Mouse (Mus musculus): ENCODE measurements around the gene Wasl. TPM values are rescaled to one million over a fixed set of nuclear protein-coding genes. Genes with fewer than 3 reads are reported as not detected.

Gene Wasl
- polyA plus RNA-seq, 1 experiment from 2014 or later, result 52.1 TPM

DNA sequence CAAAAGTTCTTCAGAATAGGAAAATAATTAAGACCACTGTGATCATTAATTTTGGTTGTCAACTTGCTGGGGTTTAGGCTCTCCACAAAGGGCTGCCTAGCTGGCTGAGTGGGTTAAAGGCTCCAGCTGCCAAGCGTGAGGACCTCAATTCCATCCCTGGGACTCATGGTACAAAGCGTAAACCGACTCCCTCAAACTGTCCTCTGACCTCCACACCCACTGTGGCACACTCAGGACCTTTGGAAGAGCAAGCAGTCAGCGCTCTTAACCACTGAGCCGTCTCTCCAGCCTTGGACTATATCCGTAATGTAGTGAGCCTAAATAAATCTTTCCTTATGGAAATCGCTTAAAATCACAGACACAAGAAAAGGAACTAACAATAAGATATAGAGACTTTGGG lies 13.3 kb downstream of the Wasl start:
- Histone ChIP-seq H3K9ac (ENCODE audit: low read length) (no peak overlapping the region), H3K36me3 (ENCODE audit: control insufficient read depth, insufficient read depth, low read length) (no peaks in the 10 kb centered on the region), H3K27ac (replicated peaks; ENCODE audit: low read depth, low read length) (no peak overlapping the region), H3K4me3 (ENCODE audit: low read depth, low read length) (no peak overlapping the region), H3K4me2 (ENCODE audit: low read depth, severe bottlenecking) (no peak overlapping the region), H3K4me1 (ENCODE audit: control insufficient read depth, insufficient read depth, low read length) (no peaks in the 10 kb centered on the region), H3K27me3 (ENCODE audit: control insufficient read depth, insufficient read depth, low read length) (no peaks in the 10 kb centered on the region), H3K9me3 (ENCODE audit: control insufficient read depth, low read length) (no peaks in the 10 kb centered on the region)
- ATAC-seq (ENCODE audit: insufficient number of reproducible peaks, low FRiP score, low TSS enrichment, low read depth), result no peak
- 78% methylated on average over 7 of the region's 7 CpGs for WGBS
- no peak for DNase-seq (ENCODE audit: low spot score)

DNA sequence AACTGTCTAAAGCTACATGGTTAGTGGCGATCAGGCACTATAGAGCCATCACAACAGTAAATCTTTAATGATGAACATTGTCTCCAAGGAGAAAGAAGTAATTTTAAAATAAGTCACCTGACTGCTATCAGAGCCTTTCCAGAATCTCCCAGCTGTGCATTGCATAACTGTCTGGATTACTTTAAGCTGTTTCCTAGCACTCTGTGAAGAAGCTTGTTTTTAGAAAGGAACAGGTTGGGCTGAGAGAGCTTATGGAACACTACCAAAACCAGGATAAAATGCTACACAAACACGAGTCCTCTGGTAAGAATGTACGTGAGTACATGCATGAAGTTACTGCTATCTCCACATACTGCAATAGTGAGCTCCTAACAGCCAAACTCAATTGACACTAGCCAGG lies 14.1 kb downstream of the Wasl start:
- DNase-seq (ENCODE audit: low spot score) (no peak), ATAC-seq (ENCODE audit: insufficient number of reproducible peaks, low FRiP score, low TSS enrichment, low read depth) (no peak)
- Histone ChIP-seq H3K27me3 (ENCODE audit: control insufficient read depth, insufficient read depth, low read length) (no peaks in the 10 kb centered on the region), H3K4me1 (ENCODE audit: control insufficient read depth, insufficient read depth, low read length) (no peaks in the 10 kb centered on the region), H3K36me3 (ENCODE audit: control insufficient read depth, insufficient read depth, low read length) (no peaks in the 10 kb centered on the region), H3K9ac (ENCODE audit: low read length) (no peak overlapping the region), H3K4me2 (ENCODE audit: low read depth, severe bottlenecking) (no peak overlapping the region), H3K9me3 (ENCODE audit: control insufficient read depth, low read length) (no peaks in the 10 kb centered on the region), H3K27ac (replicated peaks; ENCODE audit: low read depth, low read length) (no peak overlapping the region), H3K4me3 (ENCODE audit: low read depth, low read length) (no peak overlapping the region)
- 92% methylated on average over 3 of the region's 3 CpGs for WGBS

- Histone ChIP-seq H3K4me1 (ENCODE audit: control insufficient read depth, insufficient read depth, low read length) (no peaks in the 10 kb centered on the region), H3K27ac (replicated peaks; ENCODE audit: low read depth, low read length) (no peak overlapping the region), H3K27me3 (ENCODE audit: control insufficient read depth, insufficient read depth, low read length) (no peaks in the 10 kb centered on the region), H3K4me2 (ENCODE audit: low read depth, severe bottlenecking) (no peak overlapping the region), H3K36me3 (ENCODE audit: control insufficient read depth, insufficient read depth, low read length) (no peaks in the 10 kb centered on the region; the same call in 1 of the 2 replicates), H3K9ac (ENCODE audit: low read length) (no peak overlapping the region), H3K9me3 (ENCODE audit: control insufficient read depth, low read length) (no peaks in the 10 kb centered on the region), H3K4me3 (ENCODE audit: low read depth, low read length) (no peak overlapping the region)
- no peak for ATAC-seq (ENCODE audit: insufficient number of reproducible peaks, low FRiP score, low TSS enrichment, low read depth)
- WGBS, result 93% methylated on average over 4 of the region's 4 CpGs
- DNase-seq (ENCODE audit: low spot score), result no peak
Observed at GRCm38 (mm10) chr6:24648403-24648802, 16.4 kb downstream of the Wasl start.

DNA sequence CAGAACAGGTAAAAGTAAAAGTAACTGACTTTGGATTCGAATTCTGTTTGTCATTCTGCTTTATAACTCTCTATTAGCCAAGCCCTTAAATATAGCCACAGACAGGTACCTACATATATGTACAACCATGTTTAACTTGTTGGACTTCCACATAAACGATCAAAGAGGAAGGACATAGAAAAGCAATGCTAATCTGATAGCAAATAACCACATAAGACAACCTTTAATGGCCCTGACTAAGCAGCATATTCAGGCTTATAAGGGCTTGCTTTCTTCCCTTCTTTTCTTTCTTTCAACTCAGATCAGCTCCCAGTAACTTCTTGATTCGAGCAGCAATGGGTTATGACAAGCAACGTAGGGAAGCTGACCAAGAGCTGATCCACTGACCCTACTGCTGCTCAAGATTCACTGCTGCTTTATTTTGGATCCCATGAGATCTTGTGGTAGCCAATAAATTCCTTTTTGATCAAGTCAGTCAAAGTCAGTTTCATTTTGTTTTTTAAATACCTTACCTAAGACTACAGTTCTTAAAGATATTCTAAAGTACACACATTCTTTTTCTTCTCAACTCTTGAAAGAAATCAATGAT lies 17.6 kb downstream of the Wasl start:
- no peak overlapping the region for H3K9ac ChIP-seq (ENCODE audit: low read length)
- no peaks in the 10 kb centered on the region; the same call in 1 of the 2 replicates for H3K36me3 ChIP-seq (ENCODE audit: control insufficient read depth, insufficient read depth, low read length)
- no peaks in the 10 kb centered on the region for H3K27me3 ChIP-seq (ENCODE audit: control insufficient read depth, insufficient read depth, low read length)
- ATAC-seq (ENCODE audit: insufficient number of reproducible peaks, low FRiP score, low TSS enrichment, low read depth) (no peak), DNase-seq (ENCODE audit: low spot score) (no peak)
- WGBS, result 94% methylated on average over 4 of the region's 4 CpGs
- no peaks in the 10 kb centered on the region for H3K4me1 ChIP-seq (ENCODE audit: control insufficient read depth, insufficient read depth, low read length)
- no peak overlapping the region for H3K4me3 ChIP-seq (ENCODE audit: low read depth, low read length)
- no peaks in the 10 kb centered on the region for H3K9me3 ChIP-seq (ENCODE audit: control insufficient read depth, low read length)
- no peak overlapping the region for H3K4me2 ChIP-seq (ENCODE audit: low read depth, severe bottlenecking)
- H3K27ac ChIP-seq (replicated peaks; ENCODE audit: low read depth, low read length), result no peak overlapping the region

- Histone ChIP-seq H3K36me3 (ENCODE audit: control insufficient read depth, insufficient read depth, low read length) (no peaks in the 10 kb centered on the region; the same call in 1 of the 2 replicates), H3K9me3 (ENCODE audit: control insufficient read depth, low read length) (no peaks in the 10 kb centered on the region), H3K27ac (replicated peaks; ENCODE audit: low read depth, low read length) (no peak overlapping the region), H3K4me1 (ENCODE audit: control insufficient read depth, insufficient read depth, low read length) (no peaks in the 10 kb centered on the region), H3K4me2 (ENCODE audit: low read depth, severe bottlenecking) (no peak overlapping the region), H3K4me3 (ENCODE audit: low read depth, low read length) (no peak overlapping the region), H3K9ac (ENCODE audit: low read length) (no peak overlapping the region), H3K27me3 (ENCODE audit: control insufficient read depth, insufficient read depth, low read length) (no peaks in the 10 kb centered on the region)
- DNase-seq (ENCODE audit: low spot score) (no peak), ATAC-seq (ENCODE audit: insufficient number of reproducible peaks, low FRiP score, low TSS enrichment, low read depth) (no peak)
- 91% methylated on average over 6 of the region's 6 CpGs for WGBS
Observed at GRCm38 (mm10) chr6:24645346-24646053, 19.3 kb downstream of the Wasl start.

DNA sequence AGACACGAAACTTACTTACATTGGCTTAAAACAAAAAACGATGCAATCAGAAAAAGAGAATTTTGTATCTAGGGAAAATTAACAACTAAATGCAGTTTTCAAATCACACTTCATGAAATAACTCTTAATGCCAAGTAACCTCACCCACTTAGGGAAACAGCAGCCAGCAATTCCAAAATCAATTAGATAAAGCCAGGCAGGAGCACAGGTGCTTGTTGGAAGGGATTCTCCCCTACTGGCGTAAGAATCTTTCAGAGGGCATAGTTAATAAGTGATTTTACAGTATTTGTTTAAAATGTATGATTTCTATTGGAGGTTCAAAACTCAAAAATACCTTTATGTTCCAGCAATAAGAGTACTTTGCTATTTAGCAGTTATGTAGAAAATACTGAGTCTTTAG lies 21.8 kb downstream of the Wasl start:
- ATAC-seq (ENCODE audit: insufficient number of reproducible peaks, low FRiP score, low TSS enrichment, low read depth) (no peak), DNase-seq (ENCODE audit: low spot score) (no peak)
- no peaks in the 10 kb centered on the region; the same call in 1 of the 2 replicates for H3K36me3 ChIP-seq (ENCODE audit: control insufficient read depth, insufficient read depth, low read length)
- H3K9me3 ChIP-seq (ENCODE audit: control insufficient read depth, low read length), result no peaks in the 10 kb centered on the region
- no peak overlapping the region for H3K4me2 ChIP-seq (ENCODE audit: low read depth, severe bottlenecking)
- 93% methylated on average over 3 of the region's 3 CpGs for whole genome bisulfite sequencing
- H3K27ac ChIP-seq (replicated peaks; ENCODE audit: low read depth, low read length), result no peak overlapping the region
- H3K4me3 ChIP-seq (ENCODE audit: low read depth, low read length), result no peak overlapping the region
- H3K4me1 ChIP-seq (ENCODE audit: control insufficient read depth, insufficient read depth, low read length), result no peaks in the 10 kb centered on the region
- no peak overlapping the region for H3K9ac ChIP-seq (ENCODE audit: low read length)
- H3K27me3 ChIP-seq (ENCODE audit: control insufficient read depth, insufficient read depth, low read length), result no peaks in the 10 kb centered on the region

- ATAC-seq (ENCODE audit: insufficient number of reproducible peaks, low FRiP score, low TSS enrichment, low read depth) (no peak), DNase-seq (ENCODE audit: low spot score) (no peak)
- Histone ChIP-seq H3K4me2 (ENCODE audit: low read depth, severe bottlenecking) (no peak overlapping the region), H3K36me3 (ENCODE audit: control insufficient read depth, insufficient read depth, low read length) (no peaks in the 10 kb centered on the region; the same call in 1 of the 2 replicates), H3K4me3 (ENCODE audit: low read depth, low read length) (no peak overlapping the region), H3K27me3 (ENCODE audit: control insufficient read depth, insufficient read depth, low read length) (no peaks in the 10 kb centered on the region), H3K27ac (replicated peaks; ENCODE audit: low read depth, low read length) (no peak overlapping the region), H3K9ac (ENCODE audit: low read length) (no peak overlapping the region), H3K4me1 (ENCODE audit: control insufficient read depth, insufficient read depth, low read length) (no peaks in the 10 kb centered on the region), H3K9me3 (ENCODE audit: control insufficient read depth, low read length) (no peaks in the 10 kb centered on the region)
- WGBS, result 92% methylated on average over 2 of the region's 2 CpGs
Observed at GRCm38 (mm10) chr6:24642161-24642560, 22.6 kb downstream of the Wasl start.

GRCm38 (mm10) chr6:24641286-24641685 lies 23.5 kb downstream of the Wasl start:
- no peak for ATAC-seq (ENCODE audit: insufficient number of reproducible peaks, low FRiP score, low TSS enrichment, low read depth)
- H3K27me3 ChIP-seq (ENCODE audit: control insufficient read depth, insufficient read depth, low read length), result no peaks in the 10 kb centered on the region
- H3K4me1 ChIP-seq (ENCODE audit: control insufficient read depth, insufficient read depth, low read length), result no peaks in the 10 kb centered on the region
- 91% methylated on average over 4 of the region's 4 CpGs for WGBS
- H3K4me2 ChIP-seq (ENCODE audit: low read depth, severe bottlenecking), result no peak overlapping the region
- no peak for DNase-seq (ENCODE audit: low spot score)
- H3K9me3 ChIP-seq (ENCODE audit: control insufficient read depth, low read length), result no peaks in the 10 kb centered on the region
- H3K27ac ChIP-seq (replicated peaks; ENCODE audit: low read depth, low read length), result no peak overlapping the region
- no peak overlapping the region for H3K9ac ChIP-seq (ENCODE audit: low read length)
- no peak overlapping the region for H3K4me3 ChIP-seq (ENCODE audit: low read depth, low read length)
- H3K36me3 ChIP-seq (ENCODE audit: control insufficient read depth, insufficient read depth, low read length), result no peaks in the 10 kb centered on the region; the same call in 1 of the 2 replicates
